22 mouse cellular contexts compared by ENCODE assay signal in genomic region chr9:61166115-61166514, GRCm38 (mm10).
DNase-seq lines count a peak whose midpoint lies in the region; ATAC-seq and TF ChIP-seq lines count a peak whose summit lies in the region.
"Had no signal": no experiment of that assay in that cellular context is flagged by ENCODE, and none has a peak within 500 bp of the region (broad histone marks: within the 10 kb centered on the region; RNA-seq: fewer than 3 reads in every experiment).

No protein-coding gene starts in this region.

- H3K4me1 ChIP-seq in intestine, embryonic 14.5 days (replicated peaks; ENCODE audit: control insufficient read depth, insufficient read depth, low read length), result peaks cover 49% of the 10 kb centered on the region
- no peaks in the 10 kb centered on the region for H3K4me1 ChIP-seq in intestine, postnatal 0 days (replicated peaks; ENCODE audit: control insufficient read depth, insufficient read depth, low read length)
- peaks cover 59% of the 10 kb centered on the region for H3K4me1 ChIP-seq in lung, embryonic 15.5 days
- peaks cover 38% of the 10 kb centered on the region for H3K4me1 ChIP-seq in intestine, embryonic 16.5 days (ENCODE audit: control insufficient read depth, insufficient read depth, low read length)
- peaks cover 64% of the 10 kb centered on the region for H3K4me1 ChIP-seq in stomach, embryonic 16.5 days (ENCODE audit: control insufficient read depth, insufficient read depth, low read length)

- H3K9ac ChIP-seq in intestine, embryonic 14.5 days (ENCODE audit: low read length), result no peak overlapping the region
- H3K9ac ChIP-seq in intestine, postnatal 0 days (ENCODE audit: low read depth, low read length), result no peak overlapping the region
- no peak overlapping the region for H3K9ac ChIP-seq in lung, embryonic 15.5 days
- H3K9ac ChIP-seq in intestine, embryonic 16.5 days (ENCODE audit: low read depth, low read length), result no peak overlapping the region
- H3K9ac ChIP-seq in stomach, embryonic 16.5 days (ENCODE audit: low read length), result no peak overlapping the region
- H3K9ac ChIP-seq: embryonic facial prominence, embryonic 15.5 days; heart, embryonic 13.5 days had no signal

- H3K36me3 ChIP-seq in intestine, embryonic 14.5 days (ENCODE audit: control insufficient read depth, insufficient read depth, low read length), result no peaks in the 10 kb centered on the region
- H3K36me3 ChIP-seq in intestine, postnatal 0 days (ENCODE audit: control insufficient read depth, insufficient read depth), result no peaks in the 10 kb centered on the region
- no peaks in the 10 kb centered on the region for H3K36me3 ChIP-seq in lung, embryonic 15.5 days
- no peaks in the 10 kb centered on the region for H3K36me3 ChIP-seq in intestine, embryonic 16.5 days (ENCODE audit: control insufficient read depth, insufficient read depth, low read length)
- H3K36me3 ChIP-seq in stomach, embryonic 16.5 days (ENCODE audit: control insufficient read depth, insufficient read depth, low read length), result no peaks in the 10 kb centered on the region
- H3K36me3 ChIP-seq: embryonic facial prominence, embryonic 15.5 days; forebrain, embryonic 10.5 days; heart, embryonic 13.5 days; hindbrain, embryonic 12.5 days had no signal

- ATAC-seq in intestine, embryonic 14.5 days (replicated peaks; ENCODE audit: low FRiP score, low TSS enrichment, low read depth), result no peak
- no peak for ATAC-seq in intestine, postnatal 0 days
- no peak for ATAC-seq in lung, embryonic 15.5 days (ENCODE audit: borderline replicate concordance, extremely low read depth, low FRiP score, low TSS enrichment)
- ATAC-seq in intestine, embryonic 16.5 days, result no peak
- ATAC-seq in stomach, embryonic 16.5 days (ENCODE audit: insufficient read depth, low FRiP score), result no peak
- ATAC-seq: forebrain, embryonic 14.5 days; hindbrain, embryonic 16.5 days had no signal

- H3K27me3 ChIP-seq in intestine, embryonic 14.5 days (replicated peaks; ENCODE audit: control insufficient read depth, insufficient read depth, low read length), result no peaks in the 10 kb centered on the region
- no peaks in the 10 kb centered on the region for H3K27me3 ChIP-seq in intestine, postnatal 0 days (replicated peaks; ENCODE audit: control insufficient read depth, insufficient read depth, low read length)
- H3K27me3 ChIP-seq in lung, embryonic 15.5 days, result 0 out of 2 replicates have a peak, but pooled peaks cover 3% of the 10 kb centered on the region
- H3K27me3 ChIP-seq in intestine, embryonic 16.5 days (replicated peaks; ENCODE audit: control insufficient read depth, insufficient read depth, low read length), result no peaks in the 10 kb centered on the region
- no peaks in the 10 kb centered on the region; the same call in 1 of the 2 replicates for H3K27me3 ChIP-seq in stomach, embryonic 16.5 days (ENCODE audit: control insufficient read depth, insufficient read depth, low read length)

- no peak overlapping the region for H3K4me3 ChIP-seq in intestine, embryonic 14.5 days (ENCODE audit: low read depth, low read length)
- H3K4me3 ChIP-seq in intestine, postnatal 0 days (ENCODE audit: low read depth, low read length), result no peak overlapping the region
- no peak overlapping the region for H3K4me3 ChIP-seq in lung, embryonic 15.5 days
- H3K4me3 ChIP-seq in intestine, embryonic 16.5 days (ENCODE audit: low read length), result no peak overlapping the region
- no peak overlapping the region for H3K4me3 ChIP-seq in stomach, embryonic 16.5 days (replicated peaks; ENCODE audit: low read length)
- H3K4me3 ChIP-seq: embryonic facial prominence, embryonic 15.5 days; erythroblast, embryonic 14.5 days; forebrain, embryonic 10.5 days; gastrocnemius, adult 2 months; heart, embryonic 13.5 days; hindbrain, embryonic 12.5 days had no signal

- no peak overlapping the region for H3K4me2 ChIP-seq in intestine, embryonic 14.5 days (ENCODE audit: low read length)
- H3K4me2 ChIP-seq in intestine, postnatal 0 days (replicated peaks; ENCODE audit: low read depth), result no peak overlapping the region
- no peak overlapping the region for H3K4me2 ChIP-seq in lung, embryonic 15.5 days
- no peak overlapping the region for H3K4me2 ChIP-seq in intestine, embryonic 16.5 days (ENCODE audit: low read depth, low read length)
- H3K4me2 ChIP-seq in stomach, embryonic 16.5 days (ENCODE audit: low read depth, low read length), result no peak overlapping the region
- H3K4me2 ChIP-seq: embryonic facial prominence, embryonic 15.5 days; heart, embryonic 13.5 days; hindbrain, embryonic 12.5 days had no signal

- H3K27ac ChIP-seq in intestine, embryonic 14.5 days (ENCODE audit: low read depth), result peak overlapping the region; percentile 39; the same call in 1 of the 2 replicates
- H3K27ac ChIP-seq in intestine, postnatal 0 days (ENCODE audit: low read depth, low read length), result no peak overlapping the region
- peak overlapping the region; percentile 86 for H3K27ac ChIP-seq in lung, embryonic 15.5 days
- H3K27ac ChIP-seq in intestine, embryonic 16.5 days (ENCODE audit: low read length), result peak overlapping the region; percentile 82
- H3K27ac ChIP-seq in stomach, embryonic 16.5 days (ENCODE audit: low read length), result peak overlapping the region; percentile 91
- H3K27ac ChIP-seq: embryonic facial prominence, embryonic 15.5 days; forebrain, embryonic 10.5 days; gastrocnemius, adult 2 months; hindbrain, embryonic 12.5 days had no signal

- WGBS in intestine, embryonic 14.5 days, result 72% methylated on average over 2 of the region's 2 CpGs
- WGBS in intestine, postnatal 0 days, result 69% methylated on average over 2 of the region's 2 CpGs
- WGBS in lung, embryonic 15.5 days, result 55% methylated on average over 2 of the region's 2 CpGs
- 64% methylated on average over 2 of the region's 2 CpGs for WGBS in intestine, embryonic 16.5 days
- WGBS in stomach, embryonic 16.5 days, result 70% methylated on average over 2 of the region's 2 CpGs

- H3K9me3 ChIP-seq in intestine, embryonic 14.5 days (ENCODE audit: control insufficient read depth, low read length), result no peaks in the 10 kb centered on the region
- no peaks in the 10 kb centered on the region for H3K9me3 ChIP-seq in intestine, postnatal 0 days (ENCODE audit: control insufficient read depth)
- no peaks in the 10 kb centered on the region for H3K9me3 ChIP-seq in lung, embryonic 15.5 days
- H3K9me3 ChIP-seq in intestine, embryonic 16.5 days (ENCODE audit: control insufficient read depth, low read length), result no peaks in the 10 kb centered on the region
- no peaks in the 10 kb centered on the region for H3K9me3 ChIP-seq in stomach, embryonic 16.5 days (replicated peaks; ENCODE audit: control insufficient read depth, low read length)
- H3K9me3 ChIP-seq: embryonic facial prominence, embryonic 15.5 days; forebrain, embryonic 10.5 days; heart, embryonic 13.5 days; hindbrain, embryonic 12.5 days had no signal

- no peak for TF ChIP-seq CTCF in intestine, postnatal 0 days (IDR thresholded peaks at IDR 0.05; ENCODE audit: low read depth)

- no peak for DNase-seq in intestine, embryonic 14.5 days (ENCODE audit: low spot score)
- no peak for DNase-seq in lung, postnatal 4 days
- no peak for DNase-seq in right cerebral cortex, postnatal 10 days (ENCODE audit: low spot score in 2 of 2)
- DNase-seq: adrenal gland, postnatal 14 days; cerebellum, adult 18-20 months; cerebellum, postnatal 10 days; embryo, embryonic 11 days; gastrocnemius, adult 2 months; gastrocnemius, postnatal 25 days; heart, postnatal 10 days; heart, postnatal 4 days had no signal
